Comparison of ENCODE assay signal across 11 mouse cellular contexts in genomic region chr1:53032550-53032949, GRCm38 (mm10). TPM values are rescaled to one million over a fixed set of nuclear protein-coding genes. Genes with fewer than 3 reads are reported as not detected.
DNase-seq lines count a peak whose midpoint lies in the region; ATAC-seq lines count a peak whose summit lies in the region.
"Had no signal": no experiment of that assay in that cellular context is flagged by ENCODE, and none has a peak within 500 bp of the region (broad histone marks: within the 10 kb centered on the region; RNA-seq: fewer than 3 reads in every experiment).

No protein-coding gene starts in this region.

- DNase-seq in hindbrain, embryonic 14.5 days (ENCODE audit: low spot score): peak; percentile 73
- no peak for DNase-seq in hindbrain, embryonic 10.5 days (ENCODE audit: low spot score)
- peak; percentile 30 for DNase-seq in thymus, postnatal 0 days (ENCODE audit: low spot score)
- no peak for DNase-seq in thymus, postnatal 4 days
- DNase-seq in embryo, embryonic 10.5 days (ENCODE audit: low spot score): peak; percentile 69
- peak; percentile 36 for DNase-seq in telencephalon, adult 2 months (ENCODE audit: low read depth, low spot score)
- no peak for DNase-seq in B cell, adult 2 months

- H3K27me3 ChIP-seq in hindbrain, embryonic 14.5 days (ENCODE audit: control insufficient read depth, insufficient read depth, low read length): no peaks in the 10 kb centered on the region
- H3K27me3 ChIP-seq in hindbrain, embryonic 10.5 days (ENCODE audit: insufficient read depth, poor library complexity, severe bottlenecking): no peaks in the 10 kb centered on the region
- no peaks in the 10 kb centered on the region for H3K27me3 ChIP-seq in neural tube, embryonic 15.5 days (replicated peaks)
- H3K27me3 ChIP-seq: hindbrain, embryonic 13.5 days; lung, embryonic 15.5 days had no signal

- H3K9me3 ChIP-seq in hindbrain, embryonic 14.5 days (ENCODE audit: control insufficient read depth, low read length): no peaks in the 10 kb centered on the region
- H3K9me3 ChIP-seq in hindbrain, embryonic 10.5 days: no peaks in the 10 kb centered on the region
- H3K9me3 ChIP-seq in neural tube, embryonic 15.5 days (replicated peaks): no peaks in the 10 kb centered on the region
- H3K9me3 ChIP-seq: hindbrain, embryonic 13.5 days; lung, embryonic 15.5 days had no signal

- H3K36me3 ChIP-seq in hindbrain, embryonic 14.5 days (replicated peaks; ENCODE audit: control insufficient read depth, insufficient read depth): no peaks in the 10 kb centered on the region
- H3K36me3 ChIP-seq in hindbrain, embryonic 10.5 days: no peaks in the 10 kb centered on the region
- H3K36me3 ChIP-seq in neural tube, embryonic 15.5 days: no peaks in the 10 kb centered on the region
- H3K36me3 ChIP-seq: hindbrain, embryonic 13.5 days; lung, embryonic 15.5 days had no signal

- ATAC-seq in hindbrain, embryonic 14.5 days (ENCODE audit: low FRiP score): no peak
- ATAC-seq in neural tube, embryonic 15.5 days (ENCODE audit: low FRiP score): no peak

- no peak overlapping the region for H3K27ac ChIP-seq in hindbrain, embryonic 14.5 days
- no peak overlapping the region for H3K27ac ChIP-seq in hindbrain, embryonic 10.5 days
- H3K27ac ChIP-seq in neural tube, embryonic 15.5 days (replicated peaks): no peak overlapping the region
- H3K27ac ChIP-seq: hindbrain, embryonic 13.5 days; lung, embryonic 15.5 days had no signal

- H3K9ac ChIP-seq in hindbrain, embryonic 14.5 days: no peak overlapping the region
- H3K9ac ChIP-seq in neural tube, embryonic 15.5 days (replicated peaks): no peak overlapping the region
- H3K9ac ChIP-seq: hindbrain, embryonic 13.5 days; lung, embryonic 15.5 days had no signal

- H3K4me3 ChIP-seq in hindbrain, embryonic 14.5 days (replicated peaks; ENCODE audit: low read length): no peak overlapping the region
- H3K4me3 ChIP-seq in hindbrain, embryonic 10.5 days: no peak overlapping the region
- no peak overlapping the region for H3K4me3 ChIP-seq in neural tube, embryonic 15.5 days (replicated peaks)
- H3K4me3 ChIP-seq: hindbrain, embryonic 13.5 days; lung, embryonic 15.5 days had no signal

- H3K4me1 ChIP-seq in hindbrain, embryonic 14.5 days (replicated peaks; ENCODE audit: control insufficient read depth, insufficient read depth, low read length): no peaks in the 10 kb centered on the region
- no peaks in the 10 kb centered on the region for H3K4me1 ChIP-seq in hindbrain, embryonic 10.5 days (replicated peaks)
- H3K4me1 ChIP-seq in neural tube, embryonic 15.5 days: no peaks in the 10 kb centered on the region
- H3K4me1 ChIP-seq: hindbrain, embryonic 13.5 days; lung, embryonic 15.5 days had no signal

- no peak overlapping the region for H3K4me2 ChIP-seq in hindbrain, embryonic 14.5 days (replicated peaks)
- no peak overlapping the region for H3K4me2 ChIP-seq in neural tube, embryonic 15.5 days
- H3K4me2 ChIP-seq: hindbrain, embryonic 13.5 days; lung, embryonic 15.5 days had no signal

RNA-seq across cellular contexts. Expression of gene 1700019D03Rik, which starts 12.6 kb away (rescaled TPM):
- 3.6 and 4.0 TPM in 2 replicates for polyA plus RNA-seq in hindbrain, embryonic 14.5 days (2014; fragmentation: Nextera tagmentation; extraction: Ambion mirVana)
- polyA plus RNA-seq in hindbrain, embryonic 10.5 days (2016; fragmentation: Nextera tagmentation; extraction: Ambion mirVana): 3.4 and 7.9 TPM in 2 replicates
- polyA plus RNA-seq in thymus, postnatal 0 days (2015; fragmentation: Nextera tagmentation; extraction: Ambion mirVana): 2.8 and 3.0 TPM in 2 replicates
- 5.3 and 5.7 TPM in 2 replicates for polyA plus RNA-seq in neural tube, embryonic 15.5 days (2015; fragmentation: Nextera tagmentation; extraction: Ambion mirVana)

RNA-seq across cellular contexts. Expression of gene Mstn, which starts 28.9 kb away (rescaled TPM):
- 0.25 TPM in 2 replicates for polyA plus RNA-seq in hindbrain, embryonic 14.5 days (2014; fragmentation: Nextera tagmentation; extraction: Ambion mirVana)
- 1.6 and 4.6 TPM in 2 replicates for polyA plus RNA-seq in hindbrain, embryonic 10.5 days (2016; fragmentation: Nextera tagmentation; extraction: Ambion mirVana)
- polyA plus RNA-seq in thymus, postnatal 0 days (2015; fragmentation: Nextera tagmentation; extraction: Ambion mirVana): 0.27 and 0.33 TPM in 2 replicates
- 0.74 and 0.81 TPM in 2 replicates for polyA plus RNA-seq in neural tube, embryonic 15.5 days (2015; fragmentation: Nextera tagmentation; extraction: Ambion mirVana)
- polyA plus RNA-seq: spleen, adult 2 months had no signal

Comparison
In these comparisons a context has a peak if more than half of its experiments do, and no peak if none do; other contexts are left out.
1. DNase-seq: peak in hindbrain, embryonic 14.5 days (single experiment), thymus, postnatal 0 days (single experiment), embryo, embryonic 10.5 days (single experiment) and telencephalon, adult 2 months (single experiment); none in hindbrain, embryonic 10.5 days (single experiment), thymus, postnatal 4 days (single experiment) and B cell, adult 2 months (0 of 2).